Mouse (Mus musculus) kidney, adult 2 months (tissue): ENCODE data around the gene Arhgap31.

Source experiments
- CTCF ChIP-seq: fragments of 200-500 bp; conservative IDR thresholded peaks from 2 replicates; pipeline ENCODE4 v1.5.1; 2011; ENCODE audit warnings: low read depth, mild to moderate bottlenecking, control low read depth, low read length, moderate library complexity, mixed read lengths; ENCODE audit not compliant: insufficient read depth, insufficient read length
- POLR2A ChIP-seq: fragments of 200-500 bp; IDR thresholded peaks from one replicate; pipeline ENCODE4 v1.6.1; 2011; ENCODE audit warnings: low read depth, low read length, control low read depth

- TF ChIP-seq CTCF (no peak), POLR2A (no peak)
Observed at GRCm38 (mm10) chr16:38679431-38680021, 33.5 kb downstream of the Arhgap31 start.
